ENCODE assay signal across 12 mouse cellular contexts in the genomic region with DNA sequence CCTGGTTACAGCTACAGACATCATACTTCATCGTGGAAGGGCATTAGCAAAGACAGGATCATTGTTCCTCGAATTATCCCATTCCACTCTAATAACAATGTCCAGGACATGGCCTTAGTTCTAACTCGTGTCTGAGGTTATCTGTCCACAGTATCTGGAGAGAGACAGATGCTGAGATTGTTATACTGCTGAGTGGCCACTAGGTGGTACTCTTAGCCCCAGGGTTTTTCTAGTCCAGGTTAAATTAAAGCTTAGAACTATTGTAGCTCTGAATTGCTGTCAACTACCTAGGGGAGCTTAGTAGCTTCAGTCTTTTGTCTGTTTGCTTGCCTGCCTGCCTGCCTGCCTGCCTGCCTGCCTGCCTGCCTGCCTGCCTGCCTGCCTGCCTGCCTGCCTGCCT. TPM values are rescaled to one million over a fixed set of nuclear protein-coding genes. Genes with fewer than 3 reads are reported as not detected.
DNase-seq lines count a peak whose midpoint lies in the region; ATAC-seq and TF ChIP-seq lines count a peak whose summit lies in the region.
"Had no signal": no experiment of that assay in that cellular context is flagged by ENCODE, and none has a peak within 500 bp of the region (broad histone marks: within the 10 kb centered on the region; RNA-seq: fewer than 3 reads in every experiment).

No protein-coding gene starts in this region.

- no peaks in the 10 kb centered on the region for H3K9me3 ChIP-seq in hindbrain, postnatal 0 days (ENCODE audit: low read length)
- no peaks in the 10 kb centered on the region for H3K9me3 ChIP-seq in hindbrain, embryonic 16.5 days (ENCODE audit: control insufficient read depth, low read length)
- no peaks in the 10 kb centered on the region for H3K9me3 ChIP-seq in MEL (replicated peaks; ENCODE audit: insufficient read depth, low read length)
- H3K9me3 ChIP-seq in kidney, embryonic 15.5 days (replicated peaks), result no peaks in the 10 kb centered on the region
- H3K9me3 ChIP-seq: hindbrain, embryonic 10.5 days; limb, embryonic 15.5 days had no signal

- no peak for TF ChIP-seq EP300 in MEL (IDR thresholded peaks at IDR 0.05; ENCODE audit: low read depth in 1 of 2, low read length in 2 of 2)

- no peak overlapping the region for H3K27ac ChIP-seq in hindbrain, postnatal 0 days
- H3K27ac ChIP-seq in hindbrain, embryonic 16.5 days (ENCODE audit: low read depth, low read length), result no peak overlapping the region
- no peak overlapping the region for H3K27ac ChIP-seq in MEL (ENCODE audit: control insufficient read depth, low read depth, low read length)
- H3K27ac ChIP-seq in kidney, embryonic 15.5 days, result no peak overlapping the region
- H3K27ac ChIP-seq: hindbrain, embryonic 10.5 days; limb, embryonic 15.5 days had no signal

- peak; percentile 72 for TF ChIP-seq CTCF in hindbrain, postnatal 0 days (IDR thresholded peaks at IDR 0.05; ENCODE audit: low read depth)
- TF ChIP-seq CTCF in MEL (IDR thresholded peaks at IDR 0.05 in 2 of 3, conservative IDR thresholded peaks at IDR 0.05 in 1 of 3; ENCODE audit: control insufficient read depth in 1 of 3, insufficient read depth in 1 of 3, low read depth in 2 of 3, low read length in 3 of 3, poor library complexity in 1 of 3, severe bottlenecking in 1 of 3), result peak; percentile 51 to 95 (median 95)

- ATAC-seq in hindbrain, postnatal 0 days, result no peak
- no peak for ATAC-seq in hindbrain, embryonic 16.5 days
- peak; percentile 42 for ATAC-seq in granulocyte monocyte progenitor cell, adult 5-6 weeks (replicated peaks; ENCODE audit: poor library complexity, severe bottlenecking)
- no peak for ATAC-seq in kidney, embryonic 15.5 days (replicated peaks; ENCODE audit: low FRiP score)
- ATAC-seq in erythroid progenitor cell, adult 5-6 weeks (replicated peaks; ENCODE audit: low FRiP score, poor library complexity, severe bottlenecking), result no peak

- DNase-seq in hindbrain, postnatal 0 days (ENCODE audit: low spot score), result peak; percentile 46
- DNase-seq in A20 (ENCODE audit: low read depth, low spot score) (peak; percentile 43), MEL (ENCODE audit: low read depth, low spot score) (peak; percentile 72)
- DNase-seq in spleen, postnatal 14 days (ENCODE audit: low spot score in 2 of 2), result no peak
- DNase-seq: adrenal gland, postnatal 25 days had no signal

- H3K36me3 ChIP-seq in hindbrain, postnatal 0 days (ENCODE audit: insufficient read depth, low read length), result no peaks in the 10 kb centered on the region
- no peaks in the 10 kb centered on the region for H3K36me3 ChIP-seq in hindbrain, embryonic 16.5 days (ENCODE audit: control insufficient read depth, insufficient read depth, low read length)
- H3K36me3 ChIP-seq in MEL (ENCODE audit: control insufficient read depth in 1 of 2, insufficient read depth in 2 of 2, low read length in 2 of 2), result no peaks in the 10 kb centered on the region
- H3K36me3 ChIP-seq in kidney, embryonic 15.5 days, result no peaks in the 10 kb centered on the region
- H3K36me3 ChIP-seq: hindbrain, embryonic 10.5 days; limb, embryonic 15.5 days had no signal

- WGBS in hindbrain, postnatal 0 days, result 10% methylated on average over 3 of the region's 3 CpGs
- 13% methylated on average over 3 of the region's 3 CpGs for whole genome bisulfite sequencing in hindbrain, embryonic 16.5 days
- 15% methylated on average over 3 of the region's 3 CpGs for WGBS in kidney, embryonic 15.5 days

- H3K4me3 ChIP-seq in hindbrain, postnatal 0 days (ENCODE audit: low read length), result no peak overlapping the region
- H3K4me3 ChIP-seq in hindbrain, embryonic 16.5 days (ENCODE audit: low read length), result no peak overlapping the region
- H3K4me3 ChIP-seq in MEL (ENCODE audit: control insufficient read depth in 1 of 2, insufficient read depth in 1 of 2, low read depth in 2 of 2, low read length in 2 of 2), result no peak overlapping the region
- no peak overlapping the region for H3K4me3 ChIP-seq in kidney, embryonic 15.5 days (replicated peaks)
- H3K4me3 ChIP-seq: erythroblast, embryonic 14.5 days; hindbrain, embryonic 10.5 days; limb, embryonic 15.5 days had no signal

- no peaks in the 10 kb centered on the region for H3K4me1 ChIP-seq in hindbrain, postnatal 0 days (ENCODE audit: insufficient read depth, low read length)
- H3K4me1 ChIP-seq in hindbrain, embryonic 16.5 days (ENCODE audit: control insufficient read depth, insufficient read depth, low read depth, low read length), result no peaks in the 10 kb centered on the region
- H3K4me1 ChIP-seq in MEL (ENCODE audit: control insufficient read depth in 1 of 2, insufficient read depth in 2 of 2, low read length in 2 of 2), result no peaks in the 10 kb centered on the region
- H3K4me1 ChIP-seq in kidney, embryonic 15.5 days, result no peaks in the 10 kb centered on the region
- H3K4me1 ChIP-seq: hindbrain, embryonic 10.5 days; limb, embryonic 15.5 days had no signal

- no peak overlapping the region for H3K4me2 ChIP-seq in hindbrain, postnatal 0 days (ENCODE audit: low read depth, low read length)
- H3K4me2 ChIP-seq in hindbrain, embryonic 16.5 days (ENCODE audit: low read length), result no peak overlapping the region
- no peak overlapping the region for H3K4me2 ChIP-seq in kidney, embryonic 15.5 days
- H3K4me2 ChIP-seq: limb, embryonic 15.5 days had no signal

- TF ChIP-seq POLR2A in MEL (IDR thresholded peaks at IDR 0.05; ENCODE audit: control insufficient read depth in 1 of 2, insufficient read depth in 1 of 2, low read depth in 1 of 2, low read length in 2 of 2, poor library complexity in 1 of 2), result no peak

- H3K27me3 ChIP-seq in hindbrain, postnatal 0 days (ENCODE audit: insufficient read depth, low read length), result no peaks in the 10 kb centered on the region
- H3K27me3 ChIP-seq in hindbrain, embryonic 16.5 days (replicated peaks; ENCODE audit: control insufficient read depth, insufficient read depth, low read length), result no peaks in the 10 kb centered on the region
- peaks cover 16% of the 10 kb centered on the region in 2 experiments for H3K27me3 ChIP-seq in MEL (ENCODE audit: control insufficient read depth in 1 of 2, insufficient read depth in 2 of 2, low read length in 2 of 2)
- H3K27me3 ChIP-seq in kidney, embryonic 15.5 days, result no peaks in the 10 kb centered on the region

- TF ChIP-seq RAD21 in MEL (IDR thresholded peaks at IDR 0.05; ENCODE audit: low read depth, low read length), result peak; percentile 96

- H3K79me2 ChIP-seq in MEL (ENCODE audit: control insufficient read depth, insufficient read depth, low read length, poor library complexity), result no peaks in the 10 kb centered on the region

- no peak overlapping the region for H3K9ac ChIP-seq in hindbrain, postnatal 0 days (replicated peaks; ENCODE audit: low read length)
- no peak overlapping the region for H3K9ac ChIP-seq in hindbrain, embryonic 16.5 days (ENCODE audit: low read depth, low read length)
- no peak overlapping the region for H3K9ac ChIP-seq in MEL (ENCODE audit: control insufficient read depth, low read depth, low read length, poor library complexity, severe bottlenecking)
- H3K9ac ChIP-seq in kidney, embryonic 15.5 days, result no peak overlapping the region
- H3K9ac ChIP-seq: limb, embryonic 15.5 days had no signal

RNA-seq across cellular contexts. Expression of gene Bloc1s2, which starts 15.3 kb away (rescaled TPM):
- 31.9 and 32.0 TPM in 2 replicates for total RNA-seq in hindbrain, postnatal 0 days (2014; rRNA removed)
- polyA plus RNA-seq in hindbrain, postnatal 0 days (2015; fragmentation: Nextera tagmentation; extraction: Ambion mirVana), result 187 and 188 TPM in 2 replicates
- 153 and 158 TPM in 2 replicates for polyA plus RNA-seq in hindbrain, embryonic 16.5 days (2015; fragmentation: Nextera tagmentation; extraction: Ambion mirVana)
- 171 and 193 TPM in 2 replicates for total RNA-seq in MEL (2012; rRNA removed)
- polyA plus RNA-seq in MEL (2012; ENCODE audit: insufficient read depth in 1 of 2, insufficient read length in 2 of 2, low read depth in 1 of 2, low replicate concordance in 2 of 2, missing spikeins in 1 of 2), result 100 to 1,000 TPM in 1 of 2 experiments, not detected in 1; 151 TPM
- 143 and 186 TPM in 2 replicates for total RNA-seq in granulocyte monocyte progenitor cell, adult 5-6 weeks (2014; fragmentation: Nextera tagmentation)
- total RNA-seq in granulocyte monocyte progenitor cell, adult 5-6 weeks (2017), result 70.7 and 91.4 TPM in 2 replicates
- 87.4 and 93.7 TPM in 2 replicates for polyA plus RNA-seq in kidney, embryonic 15.5 days (2015; fragmentation: Nextera tagmentation; extraction: Ambion mirVana)
- 32.1 and 50.7 TPM in 2 replicates for total RNA-seq in erythroid progenitor cell, adult 5-6 weeks (2015; ENCODE audit: low replicate concordance)
- 8.8 and 13.7 TPM in 2 replicates for total RNA-seq in erythroid progenitor cell, adult 5-6 weeks (2017; ENCODE audit: low replicate concordance)

RNA-seq across cellular contexts. Expression of gene Cwf19l1, which starts 25.8 kb away (rescaled TPM):
- 10.7 and 36.4 TPM in 2 replicates for total RNA-seq in hindbrain, postnatal 0 days (2014; rRNA removed)
- 24.3 and 27.3 TPM in 2 replicates for polyA plus RNA-seq in hindbrain, postnatal 0 days (2015; fragmentation: Nextera tagmentation; extraction: Ambion mirVana)
- 28.0 TPM in 2 replicates for polyA plus RNA-seq in hindbrain, embryonic 16.5 days (2015; fragmentation: Nextera tagmentation; extraction: Ambion mirVana)
- total RNA-seq in MEL (2012; rRNA removed), result 28.2 and 29.0 TPM in 2 replicates
- polyA plus RNA-seq in MEL (2012; ENCODE audit: insufficient read depth in 1 of 2, insufficient read length in 2 of 2, low read depth in 1 of 2, low replicate concordance in 2 of 2, missing spikeins in 1 of 2), result 10 to 100 TPM in 1 of 2 experiments, not detected in 1; 68.6 TPM
- 27.7 and 44.9 TPM in 2 replicates for total RNA-seq in granulocyte monocyte progenitor cell, adult 5-6 weeks (2014; fragmentation: Nextera tagmentation)
- total RNA-seq in granulocyte monocyte progenitor cell, adult 5-6 weeks (2017), result 19.3 and 26.3 TPM in 2 replicates
- polyA plus RNA-seq in kidney, embryonic 15.5 days (2015; fragmentation: Nextera tagmentation; extraction: Ambion mirVana), result 31.0 and 34.2 TPM in 2 replicates
- 5.4 and 23.1 TPM in 2 replicates for total RNA-seq in erythroid progenitor cell, adult 5-6 weeks (2015; ENCODE audit: low replicate concordance)
- total RNA-seq in erythroid progenitor cell, adult 5-6 weeks (2017; ENCODE audit: low replicate concordance), result 4.1 and 8.6 TPM in 2 replicates

RNA-seq across cellular contexts. Expression of gene Pkd2l1, which starts 30.7 kb away (rescaled TPM):
- total RNA-seq in hindbrain, postnatal 0 days (2014; rRNA removed), result 0.84 and 1.1 TPM in 2 replicates
- polyA plus RNA-seq in hindbrain, postnatal 0 days (2015; fragmentation: Nextera tagmentation; extraction: Ambion mirVana), result 0.33 and 0.69 TPM in 2 replicates
- polyA plus RNA-seq in hindbrain, embryonic 16.5 days (2015; fragmentation: Nextera tagmentation; extraction: Ambion mirVana), result 0.75 and 1.4 TPM in 2 replicates
- total RNA-seq in MEL (2012; rRNA removed), result not detected in 2 replicates
- polyA plus RNA-seq in MEL (2012; ENCODE audit: insufficient read depth in 1 of 2, insufficient read length in 2 of 2, low read depth in 1 of 2, low replicate concordance in 2 of 2, missing spikeins in 1 of 2), result not detected
- not detected in 2 replicates for total RNA-seq in granulocyte monocyte progenitor cell, adult 5-6 weeks (2014; fragmentation: Nextera tagmentation)
- total RNA-seq in granulocyte monocyte progenitor cell, adult 5-6 weeks (2017), result not detected in 2 replicates
- 0.05 and 0.09 TPM in 2 replicates for polyA plus RNA-seq in kidney, embryonic 15.5 days (2015; fragmentation: Nextera tagmentation; extraction: Ambion mirVana)
- not detected in 2 replicates for total RNA-seq in erythroid progenitor cell, adult 5-6 weeks (2015; ENCODE audit: low replicate concordance)
- total RNA-seq in erythroid progenitor cell, adult 5-6 weeks (2017; ENCODE audit: low replicate concordance), result not detected in 2 replicates
- total RNA-seq: adrenal gland, postnatal 25 days had no signal
- polyA plus RNA-seq: erythroblast, embryonic 14.5 days; limb, embryonic 15.5 days had no signal

RNA-seq across cellular contexts. Expression of gene Scd3, which starts 41.6 kb away (rescaled TPM):
- 0.31 and 2.7 TPM in 2 replicates for total RNA-seq in hindbrain, postnatal 0 days (2014; rRNA removed)
- 4.7 and 4.8 TPM in 2 replicates for polyA plus RNA-seq in hindbrain, postnatal 0 days (2015; fragmentation: Nextera tagmentation; extraction: Ambion mirVana)
- 4.9 and 6.6 TPM in 2 replicates for polyA plus RNA-seq in hindbrain, embryonic 16.5 days (2015; fragmentation: Nextera tagmentation; extraction: Ambion mirVana)
- total RNA-seq in MEL (2012; rRNA removed), result 0.96 and 1.4 TPM in 2 replicates
- 100 to 1,000 TPM in 1 of 2 experiments, under 1 TPM in 1; 0.65 to 745 TPM for polyA plus RNA-seq in MEL (2012; ENCODE audit: insufficient read depth in 1 of 2, insufficient read length in 2 of 2, low read depth in 1 of 2, low replicate concordance in 2 of 2, missing spikeins in 1 of 2)
- not detected in 2 replicates for total RNA-seq in granulocyte monocyte progenitor cell, adult 5-6 weeks (2014; fragmentation: Nextera tagmentation)
- total RNA-seq in granulocyte monocyte progenitor cell, adult 5-6 weeks (2017), result not detected in 2 replicates
- polyA plus RNA-seq in kidney, embryonic 15.5 days (2015; fragmentation: Nextera tagmentation; extraction: Ambion mirVana), result 0.45 and 0.66 TPM in 2 replicates
- not detected in 2 replicates for total RNA-seq in erythroid progenitor cell, adult 5-6 weeks (2015; ENCODE audit: low replicate concordance)
- total RNA-seq in erythroid progenitor cell, adult 5-6 weeks (2017; ENCODE audit: low replicate concordance), result not detected in 2 replicates
- total RNA-seq: adrenal gland, postnatal 25 days had no signal
- polyA plus RNA-seq: erythroblast, embryonic 14.5 days had no signal

RNA-seq across cellular contexts. Expression of gene Chuk, which starts 54.2 kb away (rescaled TPM):
- total RNA-seq in hindbrain, postnatal 0 days (2014; rRNA removed), result 38.3 and 43.3 TPM in 2 replicates
- 32.7 and 33.8 TPM in 2 replicates for polyA plus RNA-seq in hindbrain, postnatal 0 days (2015; fragmentation: Nextera tagmentation; extraction: Ambion mirVana)
- 54.3 and 57.0 TPM in 2 replicates for polyA plus RNA-seq in hindbrain, embryonic 16.5 days (2015; fragmentation: Nextera tagmentation; extraction: Ambion mirVana)
- 55.9 and 58.3 TPM in 2 replicates for total RNA-seq in MEL (2012; rRNA removed)
- 100 to 1,000 TPM in 1 of 2 experiments, 10 to 100 TPM in 1; 50.5 to 463 TPM for polyA plus RNA-seq in MEL (2012; ENCODE audit: insufficient read depth in 1 of 2, insufficient read length in 2 of 2, low read depth in 1 of 2, low replicate concordance in 2 of 2, missing spikeins in 1 of 2)
- 45.7 and 60.9 TPM in 2 replicates for total RNA-seq in granulocyte monocyte progenitor cell, adult 5-6 weeks (2014; fragmentation: Nextera tagmentation)
- total RNA-seq in granulocyte monocyte progenitor cell, adult 5-6 weeks (2017), result 69.8 and 71.6 TPM in 2 replicates
- polyA plus RNA-seq in kidney, embryonic 15.5 days (2015; fragmentation: Nextera tagmentation; extraction: Ambion mirVana), result 47.7 and 48.4 TPM in 2 replicates
- total RNA-seq in erythroid progenitor cell, adult 5-6 weeks (2015; ENCODE audit: low replicate concordance), result 37.1 and 52.8 TPM in 2 replicates
- 64.1 and 90.7 TPM in 2 replicates for total RNA-seq in erythroid progenitor cell, adult 5-6 weeks (2017; ENCODE audit: low replicate concordance)

Comparison
In these comparisons a context has a peak if more than half of its experiments do, and no peak if none do; other contexts are left out.
1. DNase-seq: peak in hindbrain, postnatal 0 days (single experiment), A20 (single experiment) and MEL (single experiment); none in spleen, postnatal 14 days (0 of 2).